Mouse (Mus musculus) forebrain, embryonic 14.5 days (tissue): ENCODE measurements around the gene Iqschfp. TPM values are rescaled to one million over a fixed set of nuclear protein-coding genes. Genes with fewer than 3 reads are reported as not detected.

ENCODE experiments used
- ATAC-seq: fragments of 200-750 bp; cut with Nextera tagmentation; 2 replicates; pipeline ENCODE4 v1.8.0; 2017; ENCODE audit warnings: mild to moderate bottlenecking, moderate library complexity
- DNase-seq: peaks from one replicate; pipeline ENCODE4 v3.0.0-alpha.2; 2015; ENCODE audit warnings: low spot score
- H3K27ac ChIP-seq: fragments of 300-500 bp; sonication (generic); 2 replicates; pipeline ENCODE4 v1.5.1; 2014; ENCODE audit warnings: low read depth, mild to moderate bottlenecking, control low read depth, low read length, moderate library complexity
- H3K27me3 ChIP-seq: fragments of 300-500 bp; sonication (generic); replicated peaks from 2 replicates; pipeline ENCODE4 v1.6.1; 2014; ENCODE audit warnings: low read length, control low read depth, mixed read lengths; ENCODE audit not compliant: control insufficient read depth, insufficient read depth
- H3K36me3 ChIP-seq: fragments of 300-500 bp; sonication (generic); 2 replicates; pipeline ENCODE4 v1.6.1; 2014; ENCODE audit warnings: low read length, control low read depth; ENCODE audit not compliant: control insufficient read depth, insufficient read depth
- H3K4me1 ChIP-seq: fragments of 300-500 bp; sonication (generic); 2 replicates; pipeline ENCODE4 v1.6.1; 2014; ENCODE audit warnings: antibody characterized with exemption, low read length, control low read depth; ENCODE audit not compliant: control insufficient read depth, insufficient read depth
- H3K4me2 ChIP-seq: fragments of 300-500 bp; sonication (generic); 2 replicates; pipeline ENCODE4 v1.6.1; 2014; ENCODE audit warnings: mild to moderate bottlenecking, control low read depth, low read length
- H3K4me3 ChIP-seq: fragments of 300-500 bp; sonication (generic); 2 replicates; pipeline ENCODE4 v1.5.1; 2014; ENCODE audit warnings: low read depth, low read length, control low read depth
- H3K9ac ChIP-seq: fragments of 300-500 bp; sonication (generic); 2 replicates; pipeline ENCODE4 v1.6.1; 2014; ENCODE audit warnings: mild to moderate bottlenecking, low read length, control low read depth, moderate library complexity
- H3K9me3 ChIP-seq: fragments of 300-500 bp; sonication (generic); replicated peaks from 2 replicates; pipeline ENCODE4 v1.6.1; 2016; ENCODE audit warnings: low read length, control low read depth, mixed read lengths; ENCODE audit not compliant: control insufficient read depth
- WGBS: fragments of 180-500 bp; shearing (Covaris S2); extraction: QIAGEN DNeasy Blood & Tissue Kit; methylation state at CpG from one replicate; pipeline ENCODE4 v1.1.7; 2014; 5-methylcytosine and 5-hydroxymethylcytosine counted together
- polyA plus RNA-seq: library from polyadenylated mRNA; unstranded; fragments of >200 nt; fragmentation: Nextera tagmentation; extraction: Ambion mirVana; gene quantifications from 2 replicates; pipeline ENCODE4 v1.2.1, GENCODE M21; 2014

Iqschfp gene
- polyA plus RNA-seq, 1 experiment from 2014 or later = 2.8 TPM

- WGBS = 83% methylated on average over 5 of the region's 5 CpGs
- H3K9ac ChIP-seq = no peak overlapping the region
- no peaks in the 10 kb centered on the region for H3K27me3 ChIP-seq
- H3K27ac ChIP-seq = no peak overlapping the region
- H3K9me3 ChIP-seq = no peaks in the 10 kb centered on the region
- no peaks in the 10 kb centered on the region for H3K4me1 ChIP-seq
- no peaks in the 10 kb centered on the region for H3K36me3 ChIP-seq
- DNase-seq (no peak), ATAC-seq (no peak)
- no peak overlapping the region for H3K4me3 ChIP-seq
- H3K4me2 ChIP-seq = no peak overlapping the region
These were observed 770.4 kb downstream of the Iqschfp start for GRCm38 (mm10) chr3:68662386-68662785.

- H3K4me1 ChIP-seq = no peaks in the 10 kb centered on the region
- H3K27ac ChIP-seq = no peak overlapping the region
- H3K27me3 ChIP-seq = no peaks in the 10 kb centered on the region
- no peaks in the 10 kb centered on the region for H3K36me3 ChIP-seq
- 81% methylated on average over 6 of the region's 6 CpGs for WGBS
- H3K4me2 ChIP-seq = no peak overlapping the region
- ATAC-seq = no peak
- DNase-seq = no peak
- H3K9me3 ChIP-seq = no peaks in the 10 kb centered on the region
- H3K9ac ChIP-seq = no peak overlapping the region
- no peak overlapping the region for H3K4me3 ChIP-seq
These were observed 772.3 kb downstream of the Iqschfp start for GRCm38 (mm10) chr3:68664337-68664736.

DNA sequence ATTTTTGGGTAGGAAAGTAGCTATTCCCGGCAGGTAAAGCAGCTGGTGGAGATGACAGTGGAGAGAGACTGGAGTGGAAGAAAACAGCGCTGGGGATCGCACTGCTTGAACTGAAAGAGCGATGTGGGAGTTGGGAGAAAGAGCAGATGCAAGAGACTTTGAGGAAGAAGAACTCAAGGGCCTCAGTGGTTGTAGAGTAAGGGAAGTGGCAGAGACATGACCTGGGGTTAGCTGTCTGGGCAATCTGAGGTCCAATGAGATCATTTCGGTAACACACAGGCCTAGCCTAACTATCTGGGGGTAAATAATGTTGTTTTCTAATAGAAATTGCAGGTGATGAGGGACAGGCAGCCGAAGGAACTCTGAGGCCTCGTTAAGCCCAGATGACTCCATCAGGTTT is 774.3 kb downstream of the Iqschfp start:
- no peak for DNase-seq
- no peak for ATAC-seq
- Histone ChIP-seq H3K36me3 (no peaks in the 10 kb centered on the region), H3K4me3 (no peak overlapping the region), H3K9ac (no peak overlapping the region), H3K4me1 (no peaks in the 10 kb centered on the region), H3K27ac (no peak overlapping the region), H3K4me2 (no peak overlapping the region), H3K9me3 (no peaks in the 10 kb centered on the region), H3K27me3 (no peaks in the 10 kb centered on the region)
- 89% methylated on average over 7 of the region's 7 CpGs for WGBS

- WGBS = 92% methylated on average over 1 of the region's 1 CpGs
These were observed 775.8 kb downstream of the Iqschfp start for GRCm38 (mm10) chr3:68667852-68668251.

DNA sequence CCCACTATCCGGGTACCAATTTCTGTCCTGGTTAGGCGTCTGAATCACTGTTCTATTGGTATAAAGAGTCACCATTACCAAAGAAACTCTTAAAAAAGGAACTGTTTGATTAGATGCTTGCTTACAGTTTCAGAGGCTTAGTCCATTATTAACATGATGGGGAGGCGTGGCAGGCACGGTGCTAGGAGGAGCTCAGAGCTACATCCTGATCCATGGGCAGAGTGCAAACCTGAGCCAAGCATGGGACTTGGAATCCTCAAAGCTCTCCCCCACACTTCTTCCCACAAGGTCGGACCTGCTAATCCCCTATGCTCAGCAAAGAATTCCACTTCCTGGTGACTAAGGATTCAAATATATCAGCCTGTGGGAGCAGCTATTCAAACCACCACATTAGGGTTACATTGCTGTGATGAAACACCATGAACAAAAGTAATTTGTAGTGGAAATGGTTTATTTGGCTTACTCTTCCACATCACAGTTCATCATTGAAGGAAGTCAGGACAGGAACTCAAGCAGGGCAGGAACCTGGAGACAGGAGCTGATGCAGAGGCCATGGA is 777.5 kb downstream of the Iqschfp start:
- Histone ChIP-seq H3K4me2 (no peak overlapping the region), H3K4me1 (no peaks in the 10 kb centered on the region), H3K27ac (no peak overlapping the region), H3K27me3 (no peaks in the 10 kb centered on the region), H3K36me3 (no peaks in the 10 kb centered on the region), H3K9me3 (no peaks in the 10 kb centered on the region), H3K4me3 (no peak overlapping the region), H3K9ac (no peak overlapping the region)
- WGBS = 70% methylated on average over 5 of the region's 5 CpGs
- ATAC-seq (no peak), DNase-seq (no peak)

More at GRCm38 (mm10) chr3:68667852-68668251, 775.8 kb downstream of the Iqschfp start:
- no peak overlapping the region for H3K27ac ChIP-seq
- DNase-seq = no peak
- no peak for ATAC-seq
- no peak overlapping the region for H3K4me2 ChIP-seq
- no peaks in the 10 kb centered on the region for H3K27me3 ChIP-seq
- no peaks in the 10 kb centered on the region for H3K36me3 ChIP-seq
- H3K9ac ChIP-seq = no peak overlapping the region
- H3K4me3 ChIP-seq = no peak overlapping the region
- no peaks in the 10 kb centered on the region for H3K9me3 ChIP-seq
- H3K4me1 ChIP-seq = no peaks in the 10 kb centered on the region

DNA sequence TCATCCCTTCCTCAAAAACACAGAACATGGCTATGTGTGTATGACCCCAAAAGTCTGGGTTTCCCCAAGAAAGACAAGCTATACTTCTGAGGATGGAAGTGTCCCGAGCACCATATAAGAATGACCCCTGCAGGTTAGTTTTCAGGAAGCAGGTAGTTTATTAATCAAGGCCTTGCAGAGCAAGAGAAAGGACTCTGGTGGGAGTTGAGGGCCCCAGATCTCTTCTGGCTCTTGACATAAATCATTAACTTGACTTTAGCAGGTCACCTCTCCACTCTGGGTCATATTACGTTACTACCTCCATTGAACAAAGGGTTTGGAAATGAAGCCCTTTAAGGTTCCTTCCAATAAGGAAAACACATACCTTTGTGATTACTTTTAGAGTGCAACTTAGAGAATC is 782.7 kb downstream of the Iqschfp start:
- Histone ChIP-seq H3K27ac (no peak overlapping the region), H3K9ac (no peak overlapping the region), H3K4me1 (no peaks in the 10 kb centered on the region), H3K4me2 (no peak overlapping the region), H3K9me3 (no peaks in the 10 kb centered on the region), H3K27me3 (no peaks in the 10 kb centered on the region), H3K4me3 (no peak overlapping the region), H3K36me3 (no peaks in the 10 kb centered on the region)
- DNase-seq (no peak), ATAC-seq (no peak)
- 84% methylated on average over 2 of the region's 2 CpGs for WGBS

DNA sequence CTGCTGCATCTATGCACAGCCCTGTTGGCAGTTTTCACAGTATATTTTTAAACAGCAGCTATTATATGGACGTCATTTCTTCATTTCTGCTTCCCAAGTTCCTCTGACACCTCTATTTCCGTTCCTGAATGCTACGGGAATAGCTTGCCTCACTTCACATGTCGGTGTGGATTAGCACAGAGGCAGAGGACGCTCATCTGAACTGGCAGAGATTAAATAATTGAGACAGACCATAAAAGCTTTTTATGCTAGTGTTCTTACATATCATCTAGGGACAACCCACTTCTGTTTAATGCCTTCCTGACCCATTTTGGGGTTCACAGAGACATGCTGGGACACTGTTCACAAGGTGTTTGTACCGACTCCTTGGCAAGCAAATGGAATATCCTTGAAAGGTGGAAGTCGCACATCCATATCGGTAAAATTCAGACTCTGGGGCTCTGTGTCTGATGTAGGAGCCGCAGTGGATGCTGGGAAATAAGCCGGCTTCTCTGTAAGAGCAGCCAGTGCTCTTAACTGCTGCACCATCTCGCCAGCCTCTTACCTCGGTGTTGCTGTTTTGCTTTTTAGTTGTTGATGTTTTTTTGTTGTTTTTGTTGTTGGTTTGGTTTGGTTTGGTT is 783.3 kb downstream of the Iqschfp start:
- no peak overlapping the region for H3K4me2 ChIP-seq
- no peaks in the 10 kb centered on the region for H3K4me1 ChIP-seq
- no peaks in the 10 kb centered on the region for H3K36me3 ChIP-seq
- 91% methylated on average over 12 of the region's 12 CpGs for WGBS
- H3K9me3 ChIP-seq = no peaks in the 10 kb centered on the region
- H3K4me3 ChIP-seq = no peak overlapping the region
- DNase-seq (no peak), ATAC-seq (no peak)
- no peak overlapping the region for H3K27ac ChIP-seq
- H3K9ac ChIP-seq = no peak overlapping the region
- no peaks in the 10 kb centered on the region for H3K27me3 ChIP-seq

Other genes with a start within 250 kb of the Iqschfp start
- 0.18 and 0.52 TPM in 2 replicates for gene Iqcj, start within 50 bp of the Iqschfp start, polyA plus RNA-seq
- gene Schip1, start 172.6 kb downstream of the Iqschfp start, polyA plus RNA-seq = 165 and 199 TPM in 2 replicates